Mouse (Mus musculus) brain, adult 2 months (tissue): Measurements from ENCODE around the gene Rhot2.
"Not testable (repeated sequence)": the region's sequence is repeated elsewhere in the genome, so short reads cannot be mapped to it uniquely, and the experiment has no call there.

Source experiments
- DNase-seq: peaks from one replicate; pipeline ENCODE4 v3.0.0; 2011; ENCODE audit warnings: low read depth, low spot score

Gene Rhot2

DNA sequence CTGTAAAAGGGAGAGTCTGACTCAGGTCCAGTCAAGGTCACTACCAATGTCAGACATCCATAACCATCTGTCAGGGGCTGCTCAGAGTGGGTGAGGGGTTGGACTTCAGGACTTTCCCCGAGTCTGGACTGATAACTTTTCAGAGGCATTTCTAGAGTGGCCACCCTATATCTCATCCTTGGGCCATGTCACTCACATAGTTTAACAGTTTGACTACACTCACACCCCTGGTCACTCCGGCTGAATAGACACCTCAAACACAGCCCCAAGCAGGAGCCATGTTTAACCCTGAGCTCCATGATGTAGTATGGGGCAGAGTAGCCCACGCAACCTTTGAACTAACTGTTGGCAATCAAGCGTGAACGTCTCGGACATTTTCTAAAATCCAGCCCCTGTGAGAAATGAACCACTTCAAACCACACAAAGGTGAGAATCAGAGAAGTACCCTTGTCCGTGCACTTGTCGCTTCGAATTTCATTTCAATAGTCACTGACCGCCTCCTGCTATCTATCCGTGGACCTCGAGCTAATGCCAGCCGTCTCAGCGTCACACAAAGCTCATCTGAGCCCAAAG, 29.6 kb upstream of the Rhot2 start:
- DNase-seq, result no peak

- DNase-seq, result no peak
Observed at GRCm38 (mm10) chr17:25873405-25874147, 28.9 kb upstream of the Rhot2 start.

DNA sequence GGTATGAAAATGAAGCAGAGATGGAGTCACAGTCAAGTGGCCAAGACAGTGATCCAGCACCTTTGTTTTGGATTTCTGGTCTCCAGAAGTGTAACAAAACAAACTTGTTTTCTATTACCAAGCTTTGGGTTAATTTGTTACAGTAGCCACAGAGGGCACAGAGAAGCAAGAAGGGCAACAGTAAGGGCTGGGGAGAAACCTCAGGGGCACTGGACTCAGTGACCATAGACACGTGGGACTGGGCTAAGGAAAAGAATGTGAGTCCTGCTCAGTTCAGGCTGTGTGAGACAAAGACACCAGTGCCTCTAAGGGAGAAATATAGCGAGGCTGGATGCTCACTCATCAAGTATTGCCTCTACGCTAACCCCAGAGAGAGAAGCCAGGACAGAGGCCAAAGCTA, 28.0 kb upstream of the Rhot2 start:
- no peak for DNase-seq

DNA sequence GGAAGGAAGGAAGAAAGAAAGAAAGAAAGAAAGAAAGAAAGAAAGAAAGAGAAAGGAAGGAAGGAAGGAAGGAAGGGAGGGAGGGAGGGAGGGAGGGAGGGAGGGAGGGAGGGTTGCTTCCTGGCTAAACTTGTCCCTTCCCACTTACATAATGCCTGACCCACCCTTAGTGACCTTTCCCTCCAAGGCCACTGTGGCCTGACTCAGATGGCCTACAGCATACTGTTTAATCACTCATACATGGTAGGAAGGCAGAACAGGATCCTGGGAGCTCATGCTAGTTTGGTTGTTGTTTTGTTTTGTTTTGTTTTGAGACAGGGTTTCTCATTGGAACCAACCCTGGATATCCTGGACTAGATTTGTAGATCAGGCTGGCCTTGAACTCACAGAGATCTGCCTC, 26.9 kb upstream of the Rhot2 start:
- not testable (repeated sequence) for DNase-seq

DNA sequence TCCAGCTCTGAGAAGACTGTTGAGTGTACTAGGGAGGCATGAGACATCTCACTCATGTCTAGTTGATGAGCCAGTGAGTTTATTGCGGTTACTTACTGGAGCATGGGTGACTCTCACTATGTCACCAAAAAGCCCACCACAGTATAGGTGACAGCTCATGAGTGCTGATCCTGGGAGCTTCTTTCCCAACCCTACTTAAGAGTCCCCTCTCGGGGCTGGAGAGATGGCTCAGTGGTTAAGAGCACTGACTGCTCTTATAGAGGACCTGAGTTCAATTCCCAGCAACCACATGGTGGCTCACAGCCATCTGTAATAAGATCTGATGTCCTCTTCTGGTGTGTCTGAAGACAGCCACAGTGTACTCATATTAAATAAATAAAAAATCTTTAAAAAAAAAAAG, 25.3 kb upstream of the Rhot2 start:
- DNase-seq, result no peak

GRCm38 (mm10) chr17:25869498-25869897, 24.8 kb upstream of the Rhot2 start:
- no peak for DNase-seq

- peak; percentile 92 for DNase-seq
Observed at GRCm38 (mm10) chr17:25868601-25869191, 24.0 kb upstream of the Rhot2 start, which contains the start of gene Mcrip2. Mcrip2 (minus strand) TSS chr17:25868764.

DNA sequence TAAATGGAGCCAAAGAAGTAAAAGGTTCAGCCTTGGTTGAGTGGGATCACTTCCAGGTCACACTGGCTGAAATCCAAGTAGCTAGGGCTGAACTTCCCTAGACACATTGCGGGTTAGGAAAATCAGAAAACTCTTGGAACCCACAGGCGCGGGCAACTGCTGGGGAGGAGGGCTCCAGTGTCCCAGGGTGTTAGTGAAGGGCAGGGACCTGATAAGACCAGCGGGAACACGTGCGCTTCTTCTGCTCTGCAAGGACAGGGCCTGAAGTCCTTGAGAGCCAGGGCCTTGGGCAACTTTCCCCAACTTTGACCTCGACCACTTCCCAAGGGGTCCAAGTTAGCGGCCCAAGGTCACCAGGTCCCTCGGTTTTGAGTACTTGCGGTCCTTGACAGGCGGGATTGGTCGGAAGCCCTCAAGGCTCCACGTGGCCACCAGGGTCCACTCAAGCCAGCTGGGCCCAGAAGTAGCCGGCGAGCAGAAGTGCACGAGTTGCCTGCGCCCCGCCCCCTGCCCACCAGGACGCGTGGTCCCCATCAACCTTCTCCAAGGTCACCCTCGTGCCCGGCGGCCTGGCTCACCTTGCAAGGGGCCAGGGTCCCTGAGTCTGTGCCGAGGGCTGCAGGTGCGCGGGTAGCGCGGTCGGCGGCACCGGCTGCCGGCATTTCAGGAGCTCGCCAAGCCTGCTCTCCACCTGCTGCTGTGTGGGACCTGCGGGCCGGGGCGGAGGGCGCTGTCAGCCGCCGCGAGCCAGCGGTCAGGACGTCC, 23.4 kb upstream of the Rhot2 start:
- DNase-seq, result peak; percentile 45

GRCm38 (mm10) chr17:25867509-25867835, 22.8 kb upstream of the Rhot2 start:
- DNase-seq, result no peak

- DNase-seq, result no peak
Observed at GRCm38 (mm10) chr17:25866172-25866571, 21.5 kb upstream of the Rhot2 start.

DNA sequence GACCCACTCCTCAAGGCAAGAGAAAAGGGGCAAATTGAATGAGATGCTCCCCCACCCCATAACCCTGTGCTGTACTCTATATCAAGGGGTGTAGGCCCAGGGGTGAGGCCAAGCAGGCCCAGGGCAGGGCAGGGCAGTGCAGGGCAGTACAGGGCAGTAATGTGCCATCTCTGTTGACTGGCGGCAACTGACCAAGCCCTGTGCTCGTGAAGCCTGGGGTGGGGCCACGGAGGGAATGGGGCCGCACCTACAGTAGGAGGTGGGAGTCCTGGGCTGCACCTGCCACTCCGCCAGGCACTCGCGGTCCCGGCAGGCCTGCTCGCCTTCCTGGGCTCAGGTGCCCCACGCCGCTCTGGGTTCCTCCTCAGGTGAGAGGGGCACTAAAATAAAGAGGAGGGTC, 20.6 kb upstream of the Rhot2 start:
- DNase-seq, result no peak

DNA sequence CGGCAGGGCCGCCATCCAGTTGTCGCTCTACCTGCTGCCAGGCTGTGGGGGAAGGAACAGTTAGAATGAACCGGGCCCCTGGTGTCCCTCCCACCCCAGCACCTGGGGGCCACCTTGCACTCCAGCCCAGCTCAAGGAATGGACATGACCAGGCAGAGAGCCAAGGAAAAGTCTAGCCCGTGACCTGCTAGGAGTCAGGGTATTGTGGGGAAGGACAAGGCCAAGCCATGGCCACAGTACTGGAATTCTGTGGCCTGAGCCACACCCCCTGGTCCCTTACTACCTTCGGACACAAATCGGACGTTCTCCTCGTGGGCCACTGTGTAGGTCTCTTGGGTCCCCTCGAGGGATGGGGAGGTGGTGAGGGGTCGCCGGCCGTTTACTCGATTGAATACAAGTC, 19.7 kb upstream of the Rhot2 start:
- no peak for DNase-seq

GRCm38 (mm10) chr17:25863681-25864080, 19.0 kb upstream of the Rhot2 start:
- DNase-seq, result no peak

- DNase-seq, result no peak
Observed at GRCm38 (mm10) chr17:25861704-25862612, 17.3 kb upstream of the Rhot2 start.

GRCm38 (mm10) chr17:25860832-25861703, 16.4 kb upstream of the Rhot2 start, which contains the start of gene Wdr90:
Wdr90 (minus strand) TSS chr17:25861501.
- DNase-seq, result peak; percentile 99

GRCm38 (mm10) chr17:25860229-25860628, 15.6 kb upstream of the Rhot2 start:
- DNase-seq, result no peak

- DNase-seq, result no peak
Observed at GRCm38 (mm10) chr17:25843636-25844395, 835 bp downstream of the Rhot2 start.

DNA sequence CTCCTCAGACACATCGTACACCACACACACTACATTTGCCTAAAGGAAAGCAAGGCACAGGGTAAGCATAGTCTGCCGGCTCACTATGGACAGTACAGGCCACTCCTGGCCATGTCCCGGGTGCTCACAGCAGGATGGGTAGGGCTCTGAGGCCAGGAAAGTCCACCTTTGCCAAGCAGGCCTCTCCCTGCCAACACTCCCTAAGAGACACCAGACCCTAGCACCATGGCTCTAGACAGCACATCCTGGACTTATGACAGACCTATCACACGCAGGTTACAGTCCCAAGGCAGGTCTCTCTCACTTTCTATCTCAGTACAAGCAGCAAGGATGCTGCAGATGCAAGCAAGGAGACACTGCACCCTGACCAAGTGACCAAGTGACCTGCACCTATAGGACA, 1.5 kb downstream of the Rhot2 start:
- DNase-seq, result no peak

DNA sequence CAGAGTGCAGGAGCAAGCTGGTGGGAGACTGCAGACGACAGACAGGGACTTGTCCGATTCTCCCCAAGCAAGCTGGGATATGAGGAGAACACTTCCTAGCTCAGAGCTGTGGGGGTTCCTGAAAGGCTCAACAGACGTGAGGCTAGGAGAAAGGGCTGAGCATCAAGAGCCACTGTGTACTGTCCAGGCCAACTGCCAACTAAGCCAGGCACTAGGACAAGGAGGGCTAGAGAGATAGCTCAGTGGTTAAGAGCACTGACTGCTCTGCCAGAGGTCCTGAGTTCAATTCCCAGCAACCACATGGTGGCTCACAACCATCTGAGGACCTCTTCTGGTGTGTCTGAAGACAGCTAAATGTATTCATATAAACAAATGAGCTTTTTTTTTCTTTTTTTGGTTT, 2.1 kb downstream of the Rhot2 start:
- DNase-seq, result no peak
